Mouse (Mus musculus) NIH3T3 (cell line): Measurements from ENCODE around the gene Mapk1ip1.
A peak's percentile ranks its signal among the peaks of the same experiment; 100 is the strongest.

Source experiments
- DNase-seq: peaks from one replicate; pipeline ENCODE4 v3.0.0-alpha.2; 2012; ENCODE audit warnings: low read depth

Gene Mapk1ip1

GRCm38 (mm10) chr7:138840594-138841021, 5.5 kb downstream of the Mapk1ip1 start:
- DNase-seq, result peak; percentile 93

- peak; percentile 53 for DNase-seq
These were observed 11.0 kb downstream of the Mapk1ip1 start for GRCm38 (mm10) chr7:138835028-138835427.

GRCm38 (mm10) chr7:138827812-138828211, 18.3 kb downstream of the Mapk1ip1 start:
- peak; percentile 78 for DNase-seq

- DNase-seq, result no peak
These were observed 20.9 kb downstream of the Mapk1ip1 start for GRCm38 (mm10) chr7:138824995-138825756.

- no peak for DNase-seq
These were observed 21.6 kb downstream of the Mapk1ip1 start for GRCm38 (mm10) chr7:138824423-138824822.

GRCm38 (mm10) chr7:138818314-138818713, 27.8 kb downstream of the Mapk1ip1 start:
- no peak for DNase-seq

GRCm38 (mm10) chr7:138813213-138813875, 32.7 kb downstream of the Mapk1ip1 start:
- no peak for DNase-seq

- no peak for DNase-seq
These were observed 38.9 kb downstream of the Mapk1ip1 start for GRCm38 (mm10) chr7:138807146-138807545.

- DNase-seq, result no peak
These were observed 42.7 kb downstream of the Mapk1ip1 start for GRCm38 (mm10) chr7:138803386-138803785.

- no peak for DNase-seq
These were observed 58.0 kb downstream of the Mapk1ip1 start for GRCm38 (mm10) chr7:138788109-138788508.
